Mouse (Mus musculus): Measurements from ENCODE around the gene Tmem141.

GRCm38 (mm10) chr2:25663511-25663910 lies 41.7 kb upstream of the Tmem141 start:
- TF ChIP-seq POLR2A (IDR thresholded peaks at IDR 0.05; ENCODE audit: extremely low read depth, insufficient read depth, low read length) (no peak), CTCF (IDR thresholded peaks at IDR 0.05; ENCODE audit: low read depth, low read length) (peak; percentile 81)
